Mouse (Mus musculus): ENCODE data around the gene Scrn1. TPM values are rescaled to one million over a fixed set of nuclear protein-coding genes. Genes with fewer than 3 reads are reported as not detected.

Gene Scrn1
- polyA plus RNA-seq, 1 experiment from 2014 or later, result 12.3 TPM

Other genes with a start within 250 kb of the Scrn1 start
- 11.2 and 11.6 TPM in 2 replicates for gene Prr15, start 240.7 kb downstream of the Scrn1 start, polyA plus RNA-seq (2014; fragmentation: Nextera tagmentation; extraction: Ambion mirVana)
- gene Wipf3, start 136.9 kb downstream of the Scrn1 start, polyA plus RNA-seq (2014; fragmentation: Nextera tagmentation; extraction: Ambion mirVana), result 1.3 and 1.5 TPM in 2 replicates
- gene Plekha8, start 28.6 kb upstream of the Scrn1 start, polyA plus RNA-seq (2014; fragmentation: Nextera tagmentation; extraction: Ambion mirVana), result 9.8 and 10.2 TPM in 2 replicates
- gene Fkbp14, start 30.8 kb upstream of the Scrn1 start, polyA plus RNA-seq (2014; fragmentation: Nextera tagmentation; extraction: Ambion mirVana), result 33.1 and 36.7 TPM in 2 replicates
- gene Mturn, start 115.1 kb upstream of the Scrn1 start, polyA plus RNA-seq (2014; fragmentation: Nextera tagmentation; extraction: Ambion mirVana), result 10.3 and 10.8 TPM in 2 replicates

Data from stomach, embryonic 14.5 days (tissue).